Mouse (Mus musculus) C2C12 (cell line): ENCODE data around the gene Dkk3. TPM values are rescaled to one million over a fixed set of nuclear protein-coding genes. Genes with fewer than 3 reads are reported as not detected.

Source experiments
- H3K27me3 ChIP-seq: one replicate; pipeline ENCODE4 v1.6.1; 2011; ENCODE audit not compliant: control insufficient read depth, insufficient read depth, insufficient read length
- H3K36me3 ChIP-seq: one replicate; pipeline ENCODE4 v1.6.1; 2011; ENCODE audit not compliant: control insufficient read depth, insufficient read depth
- H3K4me3 ChIP-seq: one replicate; pipeline ENCODE4 v1.5.1; 2011; ENCODE audit warnings: mild to moderate bottlenecking, control low read depth; ENCODE audit not compliant: poor library complexity, insufficient read depth, severe bottlenecking
- H3K79me2 ChIP-seq: one replicate; pipeline ENCODE4 v1.6.1; 2011; ENCODE audit not compliant: control insufficient read depth, insufficient read depth
- H3K79me3 ChIP-seq: one replicate; pipeline ENCODE4 v1.6.1; 2011; ENCODE audit warnings: low read depth, control low read depth
- H3ac ChIP-seq: one replicate; pipeline ENCODE3; 2011; ENCODE audit warnings: low read depth; ENCODE audit not compliant: control insufficient read depth, insufficient read length
- CEBPB ChIP-seq: IDR thresholded peaks from one replicate; pipeline ENCODE4 v1.6.1; 2011; ENCODE audit warnings: low read depth, mild to moderate bottlenecking, control low read depth, moderate library complexity
- CTCF ChIP-seq: IDR thresholded peaks from one replicate; pipeline ENCODE4 v1.5.1; 2011; ENCODE audit not compliant: control insufficient read depth, insufficient read depth, insufficient read length
- FOSL1 ChIP-seq: IDR thresholded peaks from one replicate; pipeline ENCODE4 v1.8.0; 2011; ENCODE audit warnings: mild to moderate bottlenecking, low read length; ENCODE audit not compliant: poor library complexity, insufficient read depth, severe bottlenecking
- MAX ChIP-seq: IDR thresholded peaks from one replicate; pipeline ENCODE4 v1.6.1; 2011; ENCODE audit warnings: mild to moderate bottlenecking, control low read depth
- MYOD1 ChIP-seq: IDR thresholded peaks from one replicate; pipeline ENCODE4 v1.6.1; 2011; ENCODE audit warnings: low read depth; ENCODE audit not compliant: control insufficient read depth, insufficient read length
- MYOG ChIP-seq: IDR thresholded peaks from one replicate; pipeline ENCODE4 v1.6.1; 2011; ENCODE audit not compliant: control insufficient read depth, insufficient read length; ENCODE audit errors: extremely low read depth
- USF1 ChIP-seq: IDR thresholded peaks from one replicate; pipeline ENCODE4 v1.6.1; 2011; ENCODE audit warnings: low read depth, mild to moderate bottlenecking, control low read depth, moderate library complexity
- polyA plus RNA-seq: library from polyadenylated mRNA; unstranded; fragments of >200 nt; fragmentation: generic; extraction: Trizol; gene quantifications from one replicate; pipeline ENCODE4 v1.2.1, GENCODE M21; 2012; ENCODE audit warnings: missing spikeins

Dkk3 gene
- polyA plus RNA-seq, 1 experiment: 0.01 TPM

DNA sequence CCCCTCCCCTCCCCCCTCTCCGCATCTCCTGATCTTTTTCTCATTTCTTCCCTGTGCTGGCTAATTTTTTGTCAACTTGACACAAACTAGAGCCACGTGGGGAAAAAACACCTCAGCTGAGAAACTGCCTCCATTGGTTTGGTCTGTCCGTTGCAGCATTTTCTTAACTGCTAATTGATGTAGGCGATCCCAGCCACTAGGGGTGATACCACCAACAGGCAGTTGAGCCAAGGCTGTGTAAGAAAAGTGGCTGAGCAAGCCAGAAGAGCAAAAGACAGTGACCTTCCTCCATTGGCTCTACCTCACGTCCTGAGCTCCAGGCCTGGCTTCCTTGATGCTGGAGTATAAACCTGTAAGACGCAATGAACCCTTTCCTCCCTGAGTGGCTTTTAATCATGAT lies 978 bp upstream of the Dkk3 start:
- Histone ChIP-seq H3K4me3 (no peak overlapping the region), H3K27me3 (no peaks in the 10 kb centered on the region), H3K79me3 (no peaks in the 10 kb centered on the region), H3K79me2 (no peaks in the 10 kb centered on the region), H3K36me3 (no peaks in the 10 kb centered on the region), H3ac (no peak overlapping the region)
- TF ChIP-seq MYOG (no peak), CTCF (no peak)

DNA sequence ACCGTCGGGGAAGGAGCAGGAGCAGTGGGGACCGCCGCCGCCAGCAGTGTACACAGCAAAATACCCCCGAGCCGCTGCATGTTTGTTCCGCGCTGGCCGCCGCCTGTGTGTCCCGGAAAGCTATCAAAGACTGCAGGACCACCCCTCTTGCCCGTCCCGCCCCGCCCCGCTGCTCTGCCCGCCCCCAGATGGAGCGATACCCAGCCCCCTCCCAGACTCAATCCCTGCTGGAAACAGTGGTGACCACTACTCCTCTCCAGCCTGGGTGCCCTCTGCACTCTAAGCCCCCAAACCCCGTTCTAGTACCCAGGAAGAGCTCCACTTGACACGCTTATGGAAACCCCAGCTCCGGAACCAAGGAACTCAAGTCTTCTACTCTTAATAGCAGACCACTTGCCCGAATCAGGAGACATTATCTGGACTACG lies 528 bp downstream of the Dkk3 start:
- TF ChIP-seq USF1: no peak
- TF ChIP-seq CTCF: no peak
- Histone ChIP-seq H3K27me3 (no peaks in the 10 kb centered on the region), H3K4me3 (no peak overlapping the region), H3K36me3 (no peaks in the 10 kb centered on the region), H3K79me2 (no peaks in the 10 kb centered on the region), H3K79me3 (no peaks in the 10 kb centered on the region), H3ac (no peak overlapping the region)

DNA sequence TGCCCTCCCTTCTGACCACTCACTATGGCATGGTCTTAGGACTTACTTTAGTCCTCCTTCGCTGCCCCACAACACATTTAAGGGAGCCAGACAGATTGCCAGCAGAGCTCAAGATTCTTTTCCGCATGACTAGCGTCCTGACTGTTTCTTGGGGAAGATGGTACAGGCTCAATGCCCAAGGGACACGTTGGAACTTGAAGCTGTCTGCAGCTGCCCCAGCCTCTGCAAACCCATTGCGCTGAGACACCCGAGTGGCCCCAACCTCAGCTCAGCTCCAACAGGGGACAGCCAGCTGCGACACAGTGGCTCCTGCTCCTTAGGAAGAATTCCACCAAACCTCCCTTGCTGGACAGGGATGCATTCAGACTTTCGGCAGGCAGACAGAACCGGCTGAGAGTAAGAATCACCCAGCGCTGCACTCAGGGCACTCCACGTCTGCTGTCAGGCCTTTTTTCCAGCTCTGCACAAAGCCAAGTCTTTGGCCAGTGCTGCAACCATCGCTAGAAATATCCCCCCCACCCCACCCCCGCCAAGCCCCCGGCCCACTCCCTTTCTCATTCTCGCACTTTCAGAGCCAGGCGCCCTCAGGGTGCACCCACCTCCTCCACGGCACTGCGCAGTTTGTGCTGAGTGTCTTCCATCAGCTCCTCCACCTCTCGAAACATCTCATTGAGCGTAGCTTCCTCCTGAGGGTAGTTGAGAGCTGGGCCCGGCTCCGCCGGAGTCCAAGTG lies 1.1 kb downstream of the Dkk3 start:
- Histone ChIP-seq H3K79me3 (no peaks in the 10 kb centered on the region), H3K4me3 (no peak overlapping the region), H3ac (no peak overlapping the region), H3K27me3 (no peaks in the 10 kb centered on the region), H3K36me3 (no peaks in the 10 kb centered on the region), H3K79me2 (no peaks in the 10 kb centered on the region)
- no peak for TF ChIP-seq CEBPB

DNA sequence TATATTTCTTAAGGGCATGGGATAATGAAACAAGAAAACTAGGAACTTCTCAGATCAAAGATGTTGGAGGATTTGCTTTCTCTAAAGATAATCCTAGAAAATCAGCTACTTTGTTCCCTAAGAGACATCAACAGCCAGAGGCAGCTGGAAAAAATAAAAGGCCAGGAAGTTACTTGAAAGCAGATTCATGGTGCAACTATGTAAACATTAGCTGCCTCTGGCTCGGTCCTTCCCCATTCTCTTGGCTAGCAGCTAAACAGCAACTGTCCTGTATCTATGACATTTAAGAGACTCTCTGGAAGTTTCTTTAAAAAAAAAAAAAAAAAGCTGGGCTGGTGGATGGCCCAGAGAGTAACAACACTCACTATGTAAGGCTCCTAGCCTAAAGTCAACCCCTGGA lies 3.7 kb downstream of the Dkk3 start:
- H3K79me3 ChIP-seq: no peaks in the 10 kb centered on the region
- no peaks in the 10 kb centered on the region for H3K27me3 ChIP-seq
- H3ac ChIP-seq: no peak overlapping the region
- H3K4me3 ChIP-seq: no peak overlapping the region
- H3K36me3 ChIP-seq: no peaks in the 10 kb centered on the region
- no peaks in the 10 kb centered on the region for H3K79me2 ChIP-seq
- TF ChIP-seq MAX (no peak), CEBPB (no peak), USF1 (no peak), MYOG (no peak), CTCF (no peak), MYOD1 (no peak), FOSL1 (no peak)

DNA sequence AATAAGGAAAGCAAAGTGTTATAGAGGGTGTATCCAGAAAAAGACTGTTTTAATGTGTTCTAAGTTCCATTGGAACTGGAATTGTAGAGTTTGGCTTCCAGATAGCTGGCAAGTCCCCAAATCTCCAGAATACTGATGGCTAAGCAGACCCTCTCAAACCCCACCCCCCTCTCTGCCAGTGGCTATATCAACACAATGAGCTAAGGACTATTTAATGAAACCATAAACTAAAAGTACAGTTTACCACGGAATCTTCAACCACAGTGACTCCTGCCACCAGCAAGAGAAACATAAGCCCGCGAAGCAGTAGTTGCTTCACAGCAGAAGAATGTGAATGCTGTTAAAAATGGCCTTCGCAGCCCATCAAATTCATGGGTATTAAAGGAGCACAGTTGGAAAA lies 4.4 kb downstream of the Dkk3 start:
- no peaks in the 10 kb centered on the region for H3K79me3 ChIP-seq
- TF ChIP-seq CEBPB: peak; percentile 8
- no peak for TF ChIP-seq MAX
- TF ChIP-seq USF1: no peak
- TF ChIP-seq MYOD1: no peak
- no peak overlapping the region for H3ac ChIP-seq
- H3K79me2 ChIP-seq: no peaks in the 10 kb centered on the region
- no peak overlapping the region for H3K4me3 ChIP-seq
- H3K36me3 ChIP-seq: no peaks in the 10 kb centered on the region
- no peaks in the 10 kb centered on the region for H3K27me3 ChIP-seq

DNA sequence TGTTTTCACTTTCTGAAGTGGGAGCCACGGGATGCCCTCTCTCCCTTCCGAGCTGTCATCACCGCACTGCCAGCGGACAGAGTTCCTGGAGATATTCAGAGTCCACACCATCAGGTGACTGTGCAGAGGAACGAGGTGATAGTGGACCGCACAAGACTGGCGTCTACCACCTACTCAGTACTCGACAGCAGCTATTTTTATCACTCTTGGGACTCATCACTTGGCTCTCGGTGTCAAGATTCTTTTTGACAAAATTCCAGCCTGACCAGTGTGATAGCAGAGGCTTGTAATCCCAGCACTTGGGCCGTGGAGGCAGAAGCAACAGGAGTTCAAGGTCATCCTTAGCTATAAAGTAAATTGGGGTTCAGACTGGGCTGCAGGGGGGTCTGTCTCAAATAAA lies 9.7 kb downstream of the Dkk3 start:
- Histone ChIP-seq H3K36me3 (no peaks in the 10 kb centered on the region), H3K79me2 (no peaks in the 10 kb centered on the region), H3K79me3 (no peaks in the 10 kb centered on the region), H3K27me3 (no peaks in the 10 kb centered on the region), H3K4me3 (no peak overlapping the region), H3ac (no peak overlapping the region)
- TF ChIP-seq FOSL1 (no peak), MYOG (no peak), USF1 (no peak), CTCF (no peak), CEBPB (no peak), MAX (no peak), MYOD1 (no peak)

DNA sequence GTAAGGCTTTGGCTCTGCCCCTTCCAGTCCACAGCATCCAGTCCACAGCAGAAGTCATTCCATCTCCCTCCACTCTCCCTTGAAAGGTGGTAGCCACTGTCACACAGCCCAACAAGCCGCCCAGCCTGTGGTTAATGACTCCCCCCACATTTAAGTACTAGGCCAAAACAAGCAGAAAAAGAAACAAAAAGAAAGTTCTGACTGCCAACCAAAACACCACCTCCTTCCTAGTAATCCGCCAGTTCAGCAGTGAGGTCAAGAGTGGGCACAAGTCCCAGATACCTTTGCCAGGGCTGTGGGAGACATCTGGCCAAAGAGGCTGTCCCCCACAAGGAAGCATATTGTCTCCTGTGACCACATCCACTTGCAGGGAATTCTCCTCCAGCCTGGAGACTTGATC lies 10.9 kb downstream of the Dkk3 start:
- Histone ChIP-seq H3K79me3 (no peaks in the 10 kb centered on the region), H3K4me3 (no peak overlapping the region), H3K36me3 (no peaks in the 10 kb centered on the region), H3ac (no peak overlapping the region), H3K27me3 (no peaks in the 10 kb centered on the region), H3K79me2 (no peaks in the 10 kb centered on the region)
- TF ChIP-seq USF1 (no peak), MYOG (no peak), MAX (no peak), CEBPB (no peak), MYOD1 (no peak), FOSL1 (no peak), CTCF (no peak)
